Mouse (Mus musculus) mesoderm, embryonic 11.5 days (tissue): ENCODE results near the gene Olfr667.
"Not testable (repeated sequence)": the region's sequence is repeated elsewhere in the genome, so short reads cannot be mapped to it uniquely, and the experiment has no call there.

Experiments
- DNase-seq: peaks from one replicate; pipeline ENCODE4 v3.0.0-alpha.2; 2012; ENCODE audit warnings: low read depth, low spot score

Gene Olfr667

DNA sequence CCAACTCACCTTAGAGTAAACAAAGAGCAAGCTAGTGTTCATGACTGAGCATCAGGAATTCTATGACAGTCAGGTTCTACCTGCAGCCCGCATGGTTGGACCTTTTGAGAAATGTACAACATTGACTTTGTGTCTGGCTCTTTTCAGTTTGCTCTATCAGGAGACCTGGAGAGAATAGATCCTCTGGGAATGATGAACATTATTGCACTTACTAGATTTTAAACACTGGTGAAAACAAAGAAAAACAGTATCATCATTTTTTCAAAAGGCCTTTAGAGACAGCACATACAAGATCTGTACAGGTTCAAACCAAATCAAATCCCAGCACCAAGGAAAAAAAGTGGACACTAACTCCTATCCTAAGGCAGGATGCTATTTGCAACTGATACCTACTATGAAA lies at the start of gene Olfr667:
Olfr667 (minus strand) TSS at position 101 of the 400 bp plus-strand sequence.
- no peak for DNase-seq

DNA sequence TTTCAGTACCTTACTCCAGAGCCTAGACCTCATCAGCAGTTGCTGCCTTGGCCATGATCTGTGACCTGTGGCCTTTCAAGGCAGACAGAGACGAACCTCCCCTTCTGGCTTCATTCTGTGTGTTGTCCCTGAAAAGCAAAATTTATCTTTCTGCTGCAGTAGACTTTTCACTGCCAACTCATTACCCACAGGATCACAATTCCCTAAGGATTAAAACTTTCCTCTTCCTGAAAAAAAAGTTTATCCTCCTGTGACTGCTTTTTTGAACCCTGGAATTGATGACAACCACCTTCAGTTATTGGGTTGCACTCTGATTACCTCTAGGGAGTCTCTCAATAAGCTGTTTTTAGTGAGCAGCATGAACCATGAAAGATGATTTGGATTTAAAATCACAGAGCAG lies 41.2 kb upstream of the Olfr667 start, which contains the start of gene Olfr670:
Olfr670 (minus strand) TSS at position 101 of the 400 bp plus-strand sequence.
- DNase-seq = no peak

GRCm38 (mm10) chr7:104950234-104950633 lies 29.0 kb upstream of the Olfr667 start:
- not testable (repeated sequence) for DNase-seq

GRCm38 (mm10) chr7:104933940-104934339 lies 12.7 kb upstream of the Olfr667 start, which contains the start of gene Olfr669:
Olfr669 (plus strand) TSS chr7:104934240.
- DNase-seq = no peak

DNA sequence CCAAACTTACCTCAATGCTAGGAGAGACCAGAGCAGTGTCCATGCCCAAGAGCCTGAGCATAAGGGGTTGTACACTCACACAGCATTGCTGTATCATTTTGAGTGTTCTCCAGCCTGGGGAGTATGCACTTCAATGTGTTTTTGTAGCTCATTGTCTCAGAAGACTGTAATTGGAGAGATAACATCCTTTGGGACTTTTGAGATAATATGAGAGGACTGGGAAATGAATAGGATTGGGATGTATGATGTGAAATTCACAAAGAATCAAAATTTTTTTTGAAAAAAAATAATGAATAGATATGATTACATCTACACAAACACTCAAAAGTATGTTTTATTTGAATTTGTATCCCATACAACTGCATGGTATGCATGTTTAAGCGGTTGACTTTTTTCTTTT lies 6.7 kb upstream of the Olfr667 start, which contains the start of gene Olfr668:
Olfr668 (minus strand) TSS at position 101 of the 400 bp plus-strand sequence.
- no peak for DNase-seq

DNA sequence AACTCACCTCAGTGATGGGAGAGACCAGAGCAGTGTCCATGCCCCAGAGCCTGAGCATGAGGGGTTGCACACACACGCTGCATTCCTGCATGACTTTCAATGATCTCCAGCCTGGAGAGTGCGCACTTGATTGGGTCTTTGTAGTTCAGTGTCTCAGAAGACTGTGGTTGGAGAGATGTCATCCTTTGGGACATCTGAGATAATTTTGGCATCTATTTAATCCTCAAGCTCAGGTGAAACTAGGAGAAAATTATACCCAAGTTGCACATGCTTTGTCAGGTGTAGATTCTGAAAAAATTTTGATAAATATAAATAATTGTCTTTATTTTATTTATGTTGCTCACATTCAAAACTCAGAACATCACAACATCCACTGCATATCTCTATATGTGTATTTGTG lies 25.4 kb downstream of the Olfr667 start, which contains the start of gene Olfr666:
Olfr666 (minus strand) TSS at position 101 of the 400 bp plus-strand sequence.
- no peak for DNase-seq

DNA sequence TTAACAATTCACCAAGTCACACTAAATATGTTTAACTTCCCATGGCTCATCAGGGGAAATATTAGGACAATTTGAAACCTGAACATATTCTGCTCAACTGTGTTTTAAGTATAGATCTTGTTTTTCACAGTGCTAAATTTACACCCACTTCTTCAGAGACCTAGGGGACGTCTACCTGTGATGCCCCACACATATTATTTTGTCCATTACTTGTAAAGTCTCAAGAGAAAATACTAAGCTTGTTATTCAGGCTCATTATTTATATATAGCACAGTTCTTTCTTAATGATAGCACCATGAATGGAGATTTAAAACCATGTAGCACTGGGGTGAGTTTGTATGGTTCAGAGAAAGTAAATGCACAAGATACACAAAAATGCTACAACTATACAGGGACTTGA lies 43.6 kb downstream of the Olfr667 start, which contains the start of gene Olfr665:
Olfr665 (plus strand) TSS at position 301 of the 400 bp plus-strand sequence.
- no peak for DNase-seq
